Mouse (Mus musculus) myocyte (in vitro differentiated cells): ENCODE measurements at regions not wholly inside any gene's neighbourhood (a gene's known extent, or its start where the extent isn't known, plus 50 kb on each side); places are given as distances from the start of the nearest gene placed in this dataset.

Experiments used
- H3K27me3 ChIP-seq: one replicate; pipeline ENCODE4 v1.6.1; 2011; ENCODE audit not compliant: control insufficient read depth, insufficient read depth, insufficient read length
- H3K36me3 ChIP-seq: one replicate; pipeline ENCODE4 v1.6.1; 2011; ENCODE audit not compliant: control insufficient read depth, insufficient read depth
- H3K4me2 ChIP-seq: one replicate; pipeline ENCODE4 v1.6.1; 2011; ENCODE audit warnings: low read depth, control low read depth
- H3K4me3 ChIP-seq: one replicate; pipeline ENCODE4 v1.5.1; 2011; ENCODE audit warnings: mild to moderate bottlenecking, control low read depth, moderate library complexity
- H3K79me2 ChIP-seq: one replicate; pipeline ENCODE4 v1.6.1; 2011; ENCODE audit not compliant: control insufficient read depth, insufficient read depth
- H3ac ChIP-seq: one replicate; pipeline ENCODE4 v1.6.1; 2011; ENCODE audit not compliant: control insufficient read depth, insufficient read length
- CEBPB ChIP-seq: IDR thresholded peaks from 2 replicates; pipeline ENCODE4 v1.6.1; 2011; ENCODE audit warnings: mild to moderate bottlenecking, moderate library complexity; ENCODE audit not compliant: poor library complexity, insufficient read depth, severe bottlenecking
- E2F4 ChIP-seq: IDR thresholded peaks from one replicate; pipeline ENCODE4 v1.6.1; 2011; ENCODE audit warnings: mild to moderate bottlenecking, control low read depth, moderate library complexity; ENCODE audit not compliant: insufficient read depth
- MAX ChIP-seq: IDR thresholded peaks from one replicate; pipeline ENCODE4 v1.6.1; 2011; ENCODE audit warnings: low read depth, mild to moderate bottlenecking, control low read depth
- MYOD1 ChIP-seq, 3 experiments: IDR thresholded peaks; one replicate each; pipeline ENCODE4 v1.6.1; 2011; ENCODE audit warnings: control low read depth in 2 of 3, low read depth in 2 of 3, mild to moderate bottlenecking in 2 of 3, moderate library complexity in 1 of 3; ENCODE audit not compliant: insufficient read length in 2 of 3, control insufficient read depth in 1 of 3
- MYOG ChIP-seq, 3 experiments: IDR thresholded peaks; one replicate each; pipeline ENCODE4 v1.6.1; 2011; ENCODE audit warnings: control low read depth in 2 of 3, low read depth in 2 of 3, mild to moderate bottlenecking in 2 of 3; ENCODE audit not compliant: insufficient read length in 2 of 3, control insufficient read depth in 1 of 3, insufficient read depth in 1 of 3
- POLR2A ChIP-seq: IDR thresholded peaks from one replicate; pipeline ENCODE4 v1.6.1; 2011; ENCODE audit warnings: low read depth, mild to moderate bottlenecking, control low read depth, moderate library complexity; ENCODE audit not compliant: insufficient read length
- POLR2AphosphoS2 ChIP-seq: IDR thresholded peaks from one replicate; pipeline ENCODE4 v1.6.1; 2011; ENCODE audit warnings: low read depth, control low read depth; ENCODE audit not compliant: insufficient read length
- REST ChIP-seq: IDR thresholded peaks from one replicate; pipeline ENCODE4 v1.6.1; 2011; ENCODE audit warnings: mild to moderate bottlenecking, control low read depth, moderate library complexity; ENCODE audit not compliant: insufficient read depth, insufficient read length
- SRF ChIP-seq: IDR thresholded peaks from one replicate; pipeline ENCODE4 v1.6.1; 2011; ENCODE audit warnings: low read depth; ENCODE audit not compliant: control insufficient read depth, insufficient read length
- TCF12 ChIP-seq: IDR thresholded peaks from one replicate; pipeline ENCODE4 v1.6.1; 2011; ENCODE audit warnings: mild to moderate bottlenecking, control low read depth; ENCODE audit not compliant: poor library complexity, insufficient read depth, severe bottlenecking
- TCF3 ChIP-seq: IDR thresholded peaks from one replicate; pipeline ENCODE4 v1.6.1; 2011; ENCODE audit warnings: low read depth, control low read depth; ENCODE audit not compliant: insufficient read length
- USF1 ChIP-seq: IDR thresholded peaks from one replicate; pipeline ENCODE4 v1.6.1; 2011; ENCODE audit warnings: low read depth, mild to moderate bottlenecking, control low read depth, moderate library complexity

GRCm38 (mm10) chr16:5549026-5549425 lies 293.2 kb upstream of the Eef2kmt start:
- H3K27me3 ChIP-seq: no peaks in the 10 kb centered on the region
- no peaks in the 10 kb centered on the region for H3K79me2 ChIP-seq
- no peaks in the 10 kb centered on the region for H3K36me3 ChIP-seq
- H3K4me3 ChIP-seq: no peak overlapping the region
- no peak for TF ChIP-seq POLR2A
- no peak for TF ChIP-seq E2F4
- TF ChIP-seq POLR2AphosphoS2: no peak
- TF ChIP-seq MYOG (IDR thresholded peaks at IDR 0.05; ENCODE audit: control insufficient read depth in 1 of 3, insufficient read depth in 1 of 3, insufficient read length in 2 of 3, low read depth in 2 of 3): no peak
- TF ChIP-seq USF1: no peak
- TF ChIP-seq MAX: no peak
- no peak for TF ChIP-seq TCF12
- no peak for TF ChIP-seq CEBPB
- no peak for TF ChIP-seq SRF
- no peak for TF ChIP-seq REST
- no peak for TF ChIP-seq MYOD1 (IDR thresholded peaks at IDR 0.05; ENCODE audit: control insufficient read depth in 1 of 3, insufficient read length in 2 of 3, low read depth in 2 of 3)
- H3ac ChIP-seq: no peak overlapping the region
- no peak overlapping the region for H3K4me2 ChIP-seq

DNA sequence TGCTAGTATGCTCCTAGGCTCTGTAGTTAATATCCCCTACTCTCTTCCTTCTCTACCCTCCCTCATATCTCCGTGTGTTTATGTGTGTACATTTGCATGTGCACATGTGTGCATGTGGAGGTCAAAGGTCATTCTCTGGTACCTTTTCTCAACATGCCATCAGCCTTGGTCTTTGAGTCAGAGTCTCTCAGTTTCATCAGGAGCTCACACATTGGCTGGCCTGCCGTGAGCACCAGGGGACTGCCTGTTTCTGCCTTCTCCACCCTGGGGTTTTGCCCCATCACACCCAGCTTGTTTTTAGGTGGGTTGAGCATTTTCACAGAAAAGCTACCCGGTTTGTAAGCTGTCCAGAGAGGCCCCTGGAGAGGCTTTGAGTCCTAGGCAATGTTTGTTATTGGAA lies 292.8 kb upstream of the Eef2kmt start:
- H3K4me3 ChIP-seq: no peak overlapping the region
- TF ChIP-seq REST: no peak
- TF ChIP-seq CEBPB: no peak
- TF ChIP-seq MYOG (IDR thresholded peaks at IDR 0.05; ENCODE audit: control insufficient read depth in 1 of 3, insufficient read depth in 1 of 3, insufficient read length in 2 of 3, low read depth in 2 of 3): no peak
- no peak for TF ChIP-seq USF1
- TF ChIP-seq E2F4: no peak
- no peak for TF ChIP-seq TCF12
- no peak for TF ChIP-seq POLR2AphosphoS2
- TF ChIP-seq POLR2A: no peak
- H3K79me2 ChIP-seq: no peaks in the 10 kb centered on the region
- H3K27me3 ChIP-seq: no peaks in the 10 kb centered on the region
- no peak overlapping the region for H3ac ChIP-seq
- no peak overlapping the region for H3K4me2 ChIP-seq
- no peaks in the 10 kb centered on the region for H3K36me3 ChIP-seq

DNA sequence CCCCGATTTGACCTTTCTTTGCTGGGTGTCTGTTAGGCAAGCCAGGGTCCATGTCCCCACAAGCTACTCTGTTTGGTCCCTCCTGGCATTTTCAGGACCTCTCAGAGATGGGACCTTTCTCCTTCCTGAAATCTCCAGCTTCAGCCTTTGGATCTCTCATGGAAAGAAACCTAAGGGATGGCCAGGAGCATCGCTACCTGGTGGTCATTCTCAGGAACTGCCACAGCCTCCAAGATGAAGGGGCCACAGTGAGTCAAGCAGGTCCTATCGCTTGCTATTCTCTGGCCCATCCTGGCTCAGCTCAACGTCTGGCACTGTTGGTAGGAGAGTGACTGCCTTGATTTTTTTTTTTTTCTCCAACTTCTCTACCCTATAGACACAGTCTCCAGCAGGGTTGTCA lies 291.0 kb upstream of the Eef2kmt start:
- Histone ChIP-seq H3K4me2 (no peak overlapping the region), H3K27me3 (no peaks in the 10 kb centered on the region), H3K36me3 (no peaks in the 10 kb centered on the region), H3K79me2 (no peaks in the 10 kb centered on the region), H3K4me3 (no peak overlapping the region), H3ac (no peak overlapping the region)
- TF ChIP-seq E2F4: no peak
- no peak for TF ChIP-seq SRF
- no peak for TF ChIP-seq TCF3
- no peak for TF ChIP-seq MAX
- TF ChIP-seq POLR2A: no peak
- TF ChIP-seq POLR2AphosphoS2: no peak
- TF ChIP-seq REST: no peak

DNA sequence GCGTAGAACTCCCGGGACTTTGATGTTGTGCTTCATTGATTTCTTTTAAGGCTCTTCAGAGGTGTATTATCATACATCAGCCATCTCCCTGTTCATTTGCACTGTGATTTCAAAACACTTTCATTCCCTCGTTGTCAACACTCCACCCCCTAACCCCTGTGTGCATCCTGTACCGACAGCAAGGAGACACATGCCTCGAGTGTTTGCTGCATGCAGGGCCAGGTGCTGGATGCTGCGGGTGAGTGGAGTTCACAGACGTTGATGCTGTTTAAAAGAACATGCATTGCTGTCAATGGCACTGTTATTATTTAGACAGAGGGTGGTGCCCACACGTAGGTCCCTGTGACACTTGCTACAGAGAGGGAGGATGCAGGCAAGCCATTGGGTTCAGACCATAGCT lies 290.0 kb upstream of the Eef2kmt start:
- no peaks in the 10 kb centered on the region for H3K27me3 ChIP-seq
- no peak overlapping the region for H3K4me3 ChIP-seq
- H3ac ChIP-seq: no peak overlapping the region
- H3K36me3 ChIP-seq: no peaks in the 10 kb centered on the region
- no peaks in the 10 kb centered on the region for H3K79me2 ChIP-seq
- TF ChIP-seq TCF12: no peak
- no peak for TF ChIP-seq SRF
- no peak for TF ChIP-seq MYOD1 (IDR thresholded peaks at IDR 0.05; ENCODE audit: control insufficient read depth in 1 of 3, insufficient read length in 2 of 3, low read depth in 2 of 3)
- no peak for TF ChIP-seq POLR2A
- TF ChIP-seq REST: no peak
- TF ChIP-seq MAX: no peak
- TF ChIP-seq E2F4: no peak
- TF ChIP-seq POLR2AphosphoS2: no peak
- TF ChIP-seq USF1: no peak
- no peak for TF ChIP-seq TCF3
- no peak for TF ChIP-seq MYOG (IDR thresholded peaks at IDR 0.05; ENCODE audit: control insufficient read depth in 1 of 3, insufficient read depth in 1 of 3, insufficient read length in 2 of 3, low read depth in 2 of 3)
- no peak for TF ChIP-seq CEBPB
- no peak overlapping the region for H3K4me2 ChIP-seq

GRCm38 (mm10) chr16:5544436-5544835 lies 288.7 kb upstream of the Eef2kmt start:
- no peak overlapping the region for H3ac ChIP-seq
- no peak for TF ChIP-seq USF1
- no peak for TF ChIP-seq MAX
- no peak for TF ChIP-seq MYOG (IDR thresholded peaks at IDR 0.05; ENCODE audit: control insufficient read depth in 1 of 3, insufficient read depth in 1 of 3, insufficient read length in 2 of 3, low read depth in 2 of 3)
- TF ChIP-seq REST: no peak
- no peak for TF ChIP-seq E2F4
- no peak for TF ChIP-seq SRF
- no peak for TF ChIP-seq TCF3
- TF ChIP-seq MYOD1 (IDR thresholded peaks at IDR 0.05; ENCODE audit: control insufficient read depth in 1 of 3, insufficient read length in 2 of 3, low read depth in 2 of 3): no peak
- TF ChIP-seq CEBPB: no peak
- no peak for TF ChIP-seq POLR2AphosphoS2
- no peak for TF ChIP-seq POLR2A
- no peak for TF ChIP-seq TCF12
- H3K79me2 ChIP-seq: no peaks in the 10 kb centered on the region
- no peaks in the 10 kb centered on the region for H3K27me3 ChIP-seq
- no peak overlapping the region for H3K4me3 ChIP-seq
- no peak overlapping the region for H3K4me2 ChIP-seq
- H3K36me3 ChIP-seq: no peaks in the 10 kb centered on the region
